Mouse (Mus musculus): Measurements from ENCODE around the gene Tmem184b. TPM values are rescaled to one million over a fixed set of nuclear protein-coding genes. Genes with fewer than 3 reads are reported as not detected.

Tmem184b gene
- total and polyA plus RNA-seq, 2 experiments from 2014 or later = 30.3 to 41.9 TPM

- Histone ChIP-seq H3K9ac (peak overlapping the region; percentile 64; the same call in 1 of the 2 replicates), H3K9me3 (ENCODE audit: low read length) (no peaks in the 10 kb centered on the region), H3K36me3 (ENCODE audit: insufficient read depth) (no peaks in the 10 kb centered on the region), H3K27me3 (ENCODE audit: insufficient read depth, low read length) (no peaks in the 10 kb centered on the region), H3K4me1 (ENCODE audit: insufficient read depth) (no peaks in the 10 kb centered on the region), H3K27ac (ENCODE audit: low read depth, low read length) (no peak overlapping the region), H3K4me3 (ENCODE audit: low read depth, low read length) (peak overlapping the region; percentile 77; the same call in 1 of the 2 replicates), H3K4me2 (ENCODE audit: low read depth) (peak overlapping the region; percentile 96)
- ATAC-seq (no peak), DNase-seq (no peak)
- WGBS = 69% methylated on average over 8 of the region's 8 CpGs
- no peak for TF ChIP-seq CTCF (IDR thresholded peaks at IDR 0.05; ENCODE audit: low read depth)
Observed at GRCm38 (mm10) chr15:79348651-79349050, 54.7 kb downstream of the Tmem184b start.

DNA sequence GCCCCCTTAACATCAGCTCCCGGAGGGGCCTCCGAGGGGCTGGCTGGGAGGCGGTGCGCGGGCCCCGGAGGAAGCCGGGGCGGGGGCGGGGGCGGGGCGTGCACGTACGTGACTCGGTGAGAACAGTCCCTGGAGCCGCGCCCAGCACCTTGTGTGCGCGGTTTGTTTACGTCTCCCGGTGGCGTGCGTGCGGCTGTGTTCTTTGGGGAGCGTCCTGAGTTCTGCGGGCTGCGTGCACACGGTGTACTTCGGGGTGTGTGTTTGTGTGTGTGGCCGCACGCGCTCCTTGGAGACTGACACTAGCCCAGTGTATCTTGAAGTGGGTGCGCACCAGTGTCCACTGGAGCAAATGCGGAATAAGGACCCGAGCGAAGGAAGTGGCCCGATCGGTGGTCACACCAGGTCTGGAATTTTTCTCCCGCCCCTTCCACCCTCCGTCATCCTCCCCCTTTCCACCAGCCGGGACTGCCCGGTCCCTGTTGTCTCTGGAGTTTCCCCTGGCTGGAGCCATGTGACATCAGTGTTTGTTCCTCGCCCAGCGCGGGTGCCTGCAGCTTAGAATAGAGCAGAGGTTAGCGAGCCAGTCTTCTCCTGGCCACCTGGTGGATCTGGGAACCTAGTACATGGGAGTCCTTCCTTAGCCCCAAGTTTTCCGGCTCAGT, 55.4 kb downstream of the Tmem184b start:
- H3K9ac ChIP-seq = peak overlapping the region; percentile 64
- H3K27me3 ChIP-seq (ENCODE audit: insufficient read depth, low read length) = no peaks in the 10 kb centered on the region
- H3K9me3 ChIP-seq (ENCODE audit: low read length) = no peaks in the 10 kb centered on the region
- ATAC-seq (peak; percentile 71), DNase-seq (peak; percentile 75)
- no peaks in the 10 kb centered on the region for H3K4me1 ChIP-seq (ENCODE audit: insufficient read depth)
- H3K27ac ChIP-seq (ENCODE audit: low read depth, low read length) = peak overlapping the region; percentile 69; the same call in 1 of the 2 replicates
- H3K36me3 ChIP-seq (ENCODE audit: insufficient read depth) = no peaks in the 10 kb centered on the region
- 2% methylated on average over 45 of the region's 46 CpGs for WGBS
- H3K4me2 ChIP-seq (ENCODE audit: low read depth) = peak overlapping the region; percentile 96
- H3K4me3 ChIP-seq (ENCODE audit: low read depth, low read length) = peak overlapping the region; percentile 77
- TF ChIP-seq CTCF (IDR thresholded peaks at IDR 0.05; ENCODE audit: low read depth) = peak; percentile 38

- H3K9me3 ChIP-seq (ENCODE audit: low read length) = no peaks in the 10 kb centered on the region
- peak; percentile 95 for ATAC-seq
- peak overlapping the region; percentile 77 for H3K4me3 ChIP-seq (ENCODE audit: low read depth, low read length)
- under 1% methylated on average over 61 of the region's 61 CpGs for WGBS
- DNase-seq = peak; percentile 96
- peak overlapping the region; percentile 64 for H3K9ac ChIP-seq
- no peaks in the 10 kb centered on the region for H3K4me1 ChIP-seq (ENCODE audit: insufficient read depth)
- peak overlapping the region; percentile 69; the same call in 1 of the 2 replicates for H3K27ac ChIP-seq (ENCODE audit: low read depth, low read length)
- peak overlapping the region; percentile 96 for H3K4me2 ChIP-seq (ENCODE audit: low read depth)
- no peak for TF ChIP-seq CTCF (IDR thresholded peaks at IDR 0.05; ENCODE audit: low read depth)
- no peaks in the 10 kb centered on the region for H3K27me3 ChIP-seq (ENCODE audit: insufficient read depth, low read length)
- no peaks in the 10 kb centered on the region for H3K36me3 ChIP-seq (ENCODE audit: insufficient read depth)
Observed at GRCm38 (mm10) chr15:79347165-79347844, 56.1 kb downstream of the Tmem184b start.

- WGBS = 50% methylated on average over 8 of the region's 8 CpGs
Observed at GRCm38 (mm10) chr15:79346051-79346793, 57.1 kb downstream of the Tmem184b start, which contains the start of gene Maff. Gene Maff, plus strand, starts transcription at chr15:79346621.

GRCm38 (mm10) chr15:79344627-79345026, 58.7 kb downstream of the Tmem184b start:
- ATAC-seq (no peak), DNase-seq (no peak)
- Histone ChIP-seq H3K4me3 (ENCODE audit: low read depth, low read length) (no peak overlapping the region), H3K4me2 (ENCODE audit: low read depth) (no peak overlapping the region), H3K9ac (no peak overlapping the region), H3K27ac (ENCODE audit: low read depth, low read length) (no peak overlapping the region), H3K4me1 (ENCODE audit: insufficient read depth) (no peaks in the 10 kb centered on the region), H3K27me3 (ENCODE audit: insufficient read depth, low read length) (no peaks in the 10 kb centered on the region), H3K36me3 (ENCODE audit: insufficient read depth) (no peaks in the 10 kb centered on the region), H3K9me3 (ENCODE audit: low read length) (no peaks in the 10 kb centered on the region)
- 81% methylated on average over 4 of the region's 4 CpGs for WGBS
- no peak for TF ChIP-seq CTCF (IDR thresholded peaks at IDR 0.05; ENCODE audit: low read depth)

More at GRCm38 (mm10) chr15:79346051-79346793, 57.1 kb downstream of the Tmem184b start, which contains the start of gene Maff:
- Histone ChIP-seq H3K9me3 (ENCODE audit: low read length) (no peaks in the 10 kb centered on the region), H3K4me3 (ENCODE audit: low read depth, low read length) (peak within 1 kb of the TSS; percentile 77), H3K36me3 (ENCODE audit: insufficient read depth) (no peaks in the 10 kb centered on the region), H3K4me1 (ENCODE audit: insufficient read depth) (no peaks in the 10 kb centered on the region), H3K4me2 (ENCODE audit: low read depth) (peak within 1 kb of the TSS; percentile 96), H3K9ac (peak within 1 kb of the TSS; percentile 64), H3K27me3 (ENCODE audit: insufficient read depth, low read length) (no peaks in the 10 kb centered on the region), H3K27ac (ENCODE audit: low read depth, low read length) (peak within 1 kb of the TSS; percentile 69; the same call in 1 of the 2 replicates)
- TF ChIP-seq CTCF (IDR thresholded peaks at IDR 0.05; ENCODE audit: low read depth) = 0 out of 2 replicates have a peak, but pooled peaks have one; percentile 10
- ATAC-seq (no peak), DNase-seq (no peak)

- Histone ChIP-seq H3K4me3 (ENCODE audit: low read depth, low read length) (no peak overlapping the region), H3K27me3 (ENCODE audit: insufficient read depth, low read length) (no peaks in the 10 kb centered on the region), H3K27ac (ENCODE audit: low read depth, low read length) (no peak overlapping the region), H3K9me3 (ENCODE audit: low read length) (no peaks in the 10 kb centered on the region), H3K4me2 (ENCODE audit: low read depth) (no peak overlapping the region), H3K36me3 (ENCODE audit: insufficient read depth) (no peaks in the 10 kb centered on the region), H3K4me1 (ENCODE audit: insufficient read depth) (no peaks in the 10 kb centered on the region), H3K9ac (no peak overlapping the region)
- ATAC-seq = no peak
- 65% methylated on average over 6 of the region's 6 CpGs for WGBS
- no peak for DNase-seq
- no peak for TF ChIP-seq CTCF (IDR thresholded peaks at IDR 0.05; ENCODE audit: low read depth)
Observed at GRCm38 (mm10) chr15:79342641-79343337, 60.6 kb downstream of the Tmem184b start.

Data from forebrain, postnatal 0 days (tissue).